Mouse (Mus musculus): ENCODE data around the gene Prokr2. TPM values are rescaled to one million over a fixed set of nuclear protein-coding genes. Genes with fewer than 3 reads are reported as not detected.

The Prokr2 gene
- polyA plus RNA-seq (2014; fragmentation: Illumina TruSeq; extraction: RNeasy Lipid Tissue Mini Kit (QIAGEN cat#74804); ENCODE audit: low read depth, low replicate concordance), result not detected

GRCm38 (mm10) chr2:132385194-132385838, at the start of gene Prokr2:
Gene Prokr2, minus strand, starts transcription at chr2:132385447.

Other genes with a start within 250 kb of the Prokr2 start
- 3.1 TPM for gene Slc23a2, start 240.3 kb downstream of the Prokr2 start, polyA plus RNA-seq (2014; fragmentation: Illumina TruSeq; extraction: RNeasy Lipid Tissue Mini Kit (QIAGEN cat#74804); ENCODE audit: low read depth, low replicate concordance)
- gene Tmem230, start 137.6 kb downstream of the Prokr2 start, polyA plus RNA-seq (2014; fragmentation: Illumina TruSeq; extraction: RNeasy Lipid Tissue Mini Kit (QIAGEN cat#74804); ENCODE audit: low read depth, low replicate concordance), result 81.7 TPM
- gene Pcna, start 132.1 kb downstream of the Prokr2 start, polyA plus RNA-seq (2014; fragmentation: Illumina TruSeq; extraction: RNeasy Lipid Tissue Mini Kit (QIAGEN cat#74804); ENCODE audit: low read depth, low replicate concordance), result 297 TPM
- gene Cds2, start 122.3 kb downstream of the Prokr2 start, polyA plus RNA-seq (2014; fragmentation: Illumina TruSeq; extraction: RNeasy Lipid Tissue Mini Kit (QIAGEN cat#74804); ENCODE audit: low read depth, low replicate concordance), result 9.6 TPM
- gene Gpcpd1, start 202.3 kb upstream of the Prokr2 start, polyA plus RNA-seq (2014; fragmentation: Illumina TruSeq; extraction: RNeasy Lipid Tissue Mini Kit (QIAGEN cat#74804); ENCODE audit: low read depth, low replicate concordance), result 103 TPM